Mouse (Mus musculus): ENCODE data around the gene Gm21083.
"Not testable (repeated sequence)": the region's sequence is repeated elsewhere in the genome, so short reads cannot be mapped to it uniquely, and the experiment has no call there.

Gene Gm21083

DNA sequence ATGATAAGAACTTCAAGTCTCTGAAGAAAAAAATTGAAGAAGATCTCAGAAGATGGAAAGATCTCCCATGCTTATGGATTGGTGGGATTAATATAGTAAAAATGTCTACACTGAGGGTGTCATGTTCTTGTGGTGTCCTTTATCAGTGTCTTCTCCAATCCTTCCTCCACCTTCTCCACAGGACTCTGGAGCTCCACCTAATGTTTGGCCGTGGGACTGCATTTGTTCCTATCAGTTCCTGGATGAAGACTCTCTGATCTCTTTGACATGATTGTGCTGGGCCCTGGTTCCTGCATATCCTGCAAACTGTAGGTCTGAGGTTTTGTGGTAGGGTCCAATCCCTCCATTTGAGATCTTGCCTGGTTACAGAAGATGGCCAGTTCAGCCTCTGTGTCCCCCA lies 51.0 kb downstream of the Gm21083 start:
- DNase-seq (ENCODE audit: low read depth, low spot score): not testable (repeated sequence)

DNA sequence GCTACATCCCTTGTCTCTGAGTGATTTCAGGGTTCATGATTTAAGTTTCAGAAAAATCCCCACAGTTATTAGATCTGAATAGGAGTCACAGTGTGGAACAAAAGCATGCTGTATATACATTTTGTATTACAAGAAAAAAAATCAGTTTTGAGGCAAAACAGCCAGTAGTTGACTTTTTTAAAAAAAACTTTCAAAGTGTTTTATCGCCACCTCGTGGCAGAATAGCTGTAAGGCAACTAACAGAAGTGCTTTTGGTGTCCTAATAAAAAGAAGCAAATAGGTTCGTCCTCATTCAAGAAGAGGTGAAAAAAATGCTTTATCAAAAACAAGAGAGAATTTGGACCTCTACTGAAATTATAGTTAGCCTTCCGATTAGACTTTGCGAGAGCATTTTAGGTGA lies 52.9 kb downstream of the Gm21083 start:
- DNase-seq (ENCODE audit: low read depth, low spot score): not testable (repeated sequence)

Measured in telencephalon, adult 2 months (tissue).